Mouse (Mus musculus) natural killer cell, adult 2 months (primary cell): ENCODE data around the gene Btf3.

Experiments
- DNase-seq, 2 experiments: peaks; one replicate each; pipeline ENCODE4 v3.0.0; 2022; ENCODE audit warnings: low spot score in 2 of 2

Btf3 gene

DNA sequence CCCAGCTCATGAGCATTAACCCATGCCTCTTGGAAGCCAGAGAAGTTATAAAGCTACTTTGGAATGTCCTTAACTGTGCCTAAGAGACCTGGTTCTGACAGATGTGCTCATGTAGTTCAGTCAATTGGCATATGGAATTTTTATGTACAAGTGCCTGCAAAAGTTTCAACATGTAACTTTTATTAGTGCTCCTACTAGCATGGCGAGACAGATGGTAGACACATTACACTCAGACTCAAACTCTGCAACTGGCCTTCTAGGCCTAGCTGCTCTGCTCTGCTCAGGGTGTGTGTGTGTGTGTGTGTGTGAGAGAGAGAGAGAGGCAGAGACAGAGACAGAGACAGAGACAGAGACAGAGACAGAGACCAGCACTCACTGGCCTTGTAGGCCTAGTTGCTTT, 19.4 kb upstream of the Btf3 start:
- no peak for DNase-seq

DNA sequence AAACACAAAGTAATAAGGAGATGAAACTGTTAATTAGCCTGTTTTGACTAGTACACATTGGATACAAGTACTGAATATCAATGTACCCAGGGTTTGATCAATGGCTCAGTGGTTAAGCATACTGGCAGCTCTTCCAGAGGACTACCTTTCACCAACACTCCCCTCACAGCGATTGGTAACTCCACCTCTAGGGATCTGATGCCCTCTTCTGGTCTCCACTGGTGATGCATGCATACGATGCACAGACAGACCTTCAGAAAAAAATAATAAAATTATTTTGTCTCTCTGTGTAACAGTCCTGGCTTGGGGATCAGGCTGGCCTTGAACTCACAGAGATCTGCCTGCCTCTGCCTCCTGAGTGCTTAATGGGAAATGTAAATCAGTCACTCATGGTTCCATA, 15.3 kb upstream of the Btf3 start:
- DNase-seq = peak; percentile 18 to 31

DNA sequence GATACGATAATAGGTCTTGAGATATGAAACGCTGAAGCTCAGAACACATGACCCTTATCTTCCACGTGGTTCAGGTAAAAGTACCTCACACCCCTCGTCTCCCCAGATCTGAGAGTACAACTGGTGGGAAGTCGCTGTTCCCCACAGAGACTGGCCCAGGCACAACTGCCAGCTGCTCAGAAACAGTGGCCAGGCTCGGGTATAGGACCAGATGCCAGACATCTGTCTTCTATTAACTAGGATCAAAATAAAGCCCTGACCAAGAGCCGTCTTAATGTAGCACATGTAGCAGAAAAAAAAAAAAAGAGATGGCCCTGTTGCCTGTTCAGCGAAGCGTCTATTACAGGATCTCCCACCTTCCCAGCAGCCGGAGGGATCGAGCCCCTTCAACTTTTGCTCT, 8.2 kb upstream of the Btf3 start:
- no peak for DNase-seq

DNA sequence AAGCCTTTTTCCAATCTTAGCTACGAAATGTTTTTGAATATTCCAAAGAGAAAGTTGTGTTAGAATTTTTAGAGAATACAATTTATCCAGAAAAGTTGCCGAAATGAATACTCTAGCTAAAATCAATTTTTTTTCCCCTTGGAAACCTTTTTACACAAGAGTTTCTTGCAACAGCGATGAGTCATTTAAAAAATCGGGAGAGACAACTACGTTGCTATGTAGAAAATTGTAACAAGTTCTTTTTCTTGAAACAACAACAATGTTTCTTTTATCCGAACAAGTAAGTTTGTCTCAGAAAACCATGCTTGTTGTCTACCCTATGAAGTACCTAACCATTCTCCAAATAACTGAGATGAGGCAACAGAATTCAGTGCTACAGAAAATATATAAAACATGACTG, 1.1 kb upstream of the Btf3 start:
- no peak for DNase-seq

DNA sequence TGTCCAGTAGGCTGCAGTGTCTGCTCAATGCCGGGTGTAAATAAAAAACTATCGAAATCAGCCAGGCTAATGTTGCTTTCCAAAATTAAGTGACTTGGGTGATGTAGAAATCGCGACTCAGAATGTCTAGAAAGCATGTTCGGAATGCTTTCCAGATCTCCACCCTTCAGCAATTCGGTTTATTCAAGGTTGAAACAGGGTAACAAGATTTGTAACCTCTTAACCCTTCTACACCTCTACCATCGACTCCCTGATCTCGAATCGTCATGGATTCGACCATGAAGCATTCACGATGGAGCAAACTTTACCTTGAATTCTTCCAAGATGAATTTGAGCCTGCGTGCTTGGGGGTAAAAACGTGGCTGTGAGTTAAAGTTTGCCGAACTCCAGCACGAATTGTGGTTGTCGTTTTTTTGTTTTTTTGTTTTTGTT, 456 bp upstream of the Btf3 start:
- peak in 1 of 2 experiments; percentile 1 for DNase-seq

DNA sequence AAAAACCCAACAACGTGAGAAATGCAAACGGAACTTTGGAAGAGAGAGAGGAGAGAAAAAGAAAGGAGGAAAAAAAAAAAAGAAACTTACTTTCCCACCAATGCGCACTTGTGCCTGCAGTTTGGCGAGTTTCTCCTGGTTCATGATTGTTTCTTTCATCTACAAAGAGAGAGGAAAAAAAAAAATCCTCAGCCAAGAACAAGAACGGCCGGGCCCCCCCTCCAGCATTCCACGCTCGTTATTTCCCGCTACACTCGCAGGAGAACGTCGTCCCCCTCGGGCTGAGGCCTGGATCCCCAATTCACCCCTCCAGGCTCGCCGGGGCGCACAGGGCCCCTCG, 696 bp downstream of the Btf3 start:
- no peak for DNase-seq

DNA sequence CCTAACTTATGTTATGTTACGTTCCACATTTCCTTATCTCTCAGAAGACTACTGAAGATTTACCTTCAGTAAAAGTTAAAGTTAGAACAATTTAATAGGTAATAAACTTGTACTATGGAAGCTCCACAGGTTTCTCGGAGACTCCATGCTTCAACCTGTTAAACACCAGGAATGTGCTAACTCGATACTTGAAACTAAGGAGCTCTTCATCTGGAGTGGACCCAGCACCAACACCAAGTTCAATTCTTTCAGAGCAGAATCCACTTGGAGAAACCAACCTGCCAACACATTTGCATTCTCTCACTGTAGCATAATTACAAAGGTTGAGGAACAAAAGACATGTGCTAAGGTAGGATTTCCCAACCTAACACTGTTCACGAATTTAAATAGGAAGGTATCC, 1.7 kb downstream of the Btf3 start:
- DNase-seq = no peak

DNA sequence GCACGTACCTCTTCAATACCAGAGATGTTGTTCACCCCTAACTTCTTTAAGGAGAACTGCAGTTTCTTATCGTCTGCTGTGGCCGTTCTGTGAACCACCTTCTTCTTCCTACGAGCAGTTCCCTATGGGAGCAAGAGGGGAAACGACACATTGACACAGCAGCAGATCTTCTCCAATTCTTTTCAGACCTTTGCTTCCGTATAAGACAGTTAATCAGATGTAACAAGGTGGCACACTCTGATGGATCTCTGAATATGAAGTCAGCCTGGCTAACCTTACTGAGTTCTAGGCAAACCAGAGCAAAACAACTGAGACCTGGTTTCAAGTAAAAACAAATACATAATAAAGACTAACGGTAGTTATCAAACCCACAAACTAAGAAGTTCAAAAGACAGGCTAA, 3.2 kb downstream of the Btf3 start:
- no peak for DNase-seq

DNA sequence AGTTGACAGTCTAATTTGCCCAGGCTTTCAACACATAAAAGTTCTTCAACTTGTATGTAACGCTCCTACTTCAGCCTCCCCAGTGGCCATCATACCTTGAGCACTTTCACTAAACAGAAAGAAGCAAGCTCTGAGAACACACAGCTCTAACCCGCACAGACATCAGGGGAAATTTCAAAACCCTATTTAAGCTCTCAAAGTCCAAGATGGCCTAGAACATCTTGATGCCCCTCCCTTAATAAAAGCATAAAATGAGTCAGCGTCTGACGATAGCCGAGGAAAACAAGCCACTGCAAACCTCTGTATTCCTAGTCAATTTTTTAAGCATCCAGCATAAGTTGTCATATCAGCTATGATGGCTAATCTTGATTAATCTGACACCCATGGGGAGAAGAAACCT, 5.2 kb downstream of the Btf3 start:
- DNase-seq = no peak

DNA sequence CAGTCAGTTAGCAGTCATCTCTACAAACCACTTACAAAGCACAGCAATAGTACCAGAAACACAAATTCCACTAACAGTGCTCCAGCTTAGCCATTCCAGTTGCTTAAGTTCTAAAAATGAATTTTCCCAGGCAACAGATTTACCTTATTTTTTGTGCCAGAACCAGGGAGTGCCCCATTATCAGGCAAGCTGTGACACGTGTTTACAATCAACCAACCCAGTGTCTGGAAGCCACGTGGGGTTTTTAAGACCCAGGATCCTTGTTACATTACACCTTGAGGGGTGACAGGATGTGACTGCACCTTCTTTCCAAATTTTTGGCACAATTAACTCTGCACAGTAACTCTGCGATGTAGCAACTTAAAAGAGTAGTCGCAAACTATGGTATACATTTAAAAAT, 8.1 kb downstream of the Btf3 start:
- DNase-seq = no peak

DNA sequence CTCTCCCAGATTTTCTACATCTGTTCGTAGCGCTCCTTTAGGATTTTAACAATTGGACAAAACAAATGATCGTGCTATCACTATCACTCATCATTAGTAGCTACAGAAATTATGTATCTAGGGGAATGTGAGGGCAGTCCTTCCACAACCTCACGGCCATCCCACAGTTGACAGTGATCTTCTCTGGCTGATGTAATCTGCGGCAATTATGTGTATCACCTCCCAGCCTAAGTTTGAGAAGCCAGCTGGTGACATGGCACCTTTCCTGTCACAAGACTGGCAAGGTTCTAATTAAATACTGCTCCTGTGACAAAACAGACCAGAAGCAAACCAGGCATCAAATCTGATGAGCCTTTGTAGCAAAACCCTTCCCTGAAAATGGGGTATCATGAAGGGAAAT, 8.8 kb downstream of the Btf3 start:
- DNase-seq = no peak

DNA sequence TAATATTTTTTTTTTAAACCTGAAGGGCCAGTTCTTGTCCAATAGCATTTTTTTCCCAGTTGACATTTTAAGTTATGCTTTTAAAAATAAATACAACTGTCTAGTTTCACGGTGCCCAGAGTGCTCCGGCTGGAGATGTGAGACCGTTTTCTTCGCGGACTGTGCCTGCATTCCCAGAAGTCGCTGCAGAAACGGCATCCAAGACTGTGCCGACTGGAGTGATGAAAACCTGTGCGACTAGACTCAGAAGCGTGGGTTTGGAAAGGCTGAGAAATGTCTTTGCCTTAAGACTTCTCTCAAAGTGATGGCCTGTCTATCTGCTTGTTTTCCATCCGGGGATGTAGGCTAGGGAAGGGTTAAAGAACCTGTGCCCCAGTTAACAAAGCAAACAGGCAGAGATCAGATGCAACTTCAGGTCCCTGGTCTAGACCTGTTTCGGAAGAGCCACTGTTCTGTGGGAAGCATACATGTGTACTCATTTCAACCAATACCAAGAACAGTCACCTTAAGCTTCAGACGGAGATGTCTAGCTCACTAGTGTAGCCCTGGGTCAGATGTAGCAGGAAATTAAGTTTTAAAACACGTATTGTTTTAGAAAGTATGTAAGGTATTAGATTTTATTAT, 9.8 kb downstream of the Btf3 start:
- no peak for DNase-seq

DNA sequence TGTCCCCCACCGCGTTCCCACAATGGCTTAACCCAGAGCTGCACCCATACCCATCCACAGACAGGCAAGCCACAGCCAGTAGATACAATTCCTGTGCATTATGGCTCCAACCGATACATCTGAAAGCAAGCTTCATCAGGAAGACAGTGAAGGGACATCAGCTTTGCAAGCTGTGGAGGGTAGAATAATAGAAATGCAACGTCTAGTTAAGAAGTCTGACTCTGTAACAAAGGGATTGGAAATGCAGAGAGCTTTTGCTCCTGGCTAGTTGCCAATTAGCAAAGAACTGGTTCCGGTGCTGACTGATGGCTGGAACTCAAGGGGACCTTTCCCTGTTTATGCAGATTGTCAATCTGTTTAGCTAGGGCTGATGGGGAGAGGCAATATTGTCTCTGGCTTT, 10.4 kb downstream of the Btf3 start:
- no peak for DNase-seq

DNA sequence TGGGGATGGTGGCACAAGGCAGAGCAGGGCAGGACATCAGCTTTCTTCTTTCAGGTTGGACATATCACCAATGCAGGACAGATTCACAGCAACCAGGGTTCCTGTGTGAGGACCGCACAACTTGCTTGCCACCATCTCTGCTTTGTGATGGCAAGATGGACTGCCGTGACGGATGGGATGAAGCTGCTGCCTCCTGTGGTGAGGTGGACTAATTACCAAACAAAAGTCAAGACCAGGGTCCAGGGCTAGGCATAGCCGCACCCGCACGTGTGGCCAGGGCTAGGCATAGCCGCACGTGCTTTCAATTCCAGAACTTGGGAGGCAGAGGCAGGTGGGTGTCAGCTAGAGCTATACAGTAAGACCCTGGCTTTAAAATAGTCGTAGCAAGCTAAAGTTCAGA, 11.5 kb downstream of the Btf3 start:
- DNase-seq = no peak

DNA sequence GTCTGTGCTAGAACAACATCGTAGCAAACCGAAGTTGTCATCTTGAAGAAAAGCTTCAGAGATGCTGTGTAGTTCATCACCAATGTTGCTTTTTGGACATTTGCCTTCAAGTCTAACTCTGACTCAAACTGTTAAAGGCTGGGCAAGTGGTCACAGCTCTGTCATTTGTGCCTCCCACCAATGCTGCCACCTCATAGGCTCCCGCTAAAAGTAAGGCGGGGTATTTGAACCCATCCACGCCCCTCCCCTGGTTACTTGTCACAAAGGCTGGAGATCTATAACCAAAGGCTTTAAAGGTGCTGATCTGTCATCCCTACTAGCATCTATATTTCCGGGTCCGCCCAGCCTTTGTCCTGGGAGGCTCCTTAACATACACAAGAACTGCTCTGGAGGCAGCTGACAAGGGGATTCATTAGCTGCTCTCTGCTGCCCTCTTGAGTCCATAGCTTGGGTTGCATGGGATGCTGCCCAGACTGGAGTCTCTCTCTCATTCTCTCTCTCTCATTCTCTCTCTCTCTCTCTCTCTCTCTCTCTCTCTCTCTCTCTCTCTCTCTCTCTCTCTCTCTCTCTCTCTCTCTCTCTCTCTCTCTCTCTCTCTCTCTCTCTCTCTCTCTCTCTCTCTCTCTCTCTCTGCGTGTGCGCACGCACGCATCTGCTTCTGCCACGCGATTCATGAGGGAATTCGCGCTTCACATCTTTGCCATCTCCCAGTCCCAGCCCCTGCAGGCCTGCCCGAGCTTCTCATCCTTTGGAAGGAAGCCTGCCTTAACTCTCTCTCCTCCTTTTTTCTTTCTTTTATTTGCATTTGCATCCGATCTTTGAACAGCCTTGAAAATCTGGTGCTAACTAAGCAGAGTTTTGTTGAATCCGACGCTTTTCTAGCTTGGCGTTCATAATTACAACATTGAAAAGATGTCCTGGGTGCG, 17.7 kb downstream of the Btf3 start:
- DNase-seq = peak; percentile 63 to 64

DNA sequence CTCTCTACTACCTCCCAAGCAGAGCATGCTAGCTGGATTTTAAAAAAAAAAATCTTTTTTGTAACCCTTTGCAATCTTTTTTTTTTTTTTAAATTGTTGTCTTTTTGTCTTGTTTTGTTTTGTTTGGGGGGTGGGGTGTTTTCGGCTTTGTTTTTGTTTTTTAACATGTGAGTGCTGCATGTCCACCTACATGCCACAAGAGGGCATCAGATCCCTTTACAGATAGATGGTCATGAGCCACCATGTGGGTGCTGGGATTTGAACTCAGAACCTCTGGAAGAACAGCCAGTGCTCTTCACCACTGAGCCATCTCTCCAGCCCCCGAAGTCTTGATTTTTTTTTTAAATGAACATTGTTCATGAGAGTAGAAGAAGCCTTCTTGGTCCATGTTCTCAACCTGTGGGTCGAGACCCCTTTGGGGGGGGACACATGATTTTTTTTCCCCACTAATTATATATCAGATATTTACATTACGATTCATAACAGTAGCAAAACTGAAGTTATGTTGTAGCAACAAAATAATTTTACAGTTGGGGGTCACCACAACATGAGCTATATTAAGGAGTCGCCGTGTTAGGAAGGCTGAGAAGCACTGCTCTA, 18.8 kb downstream of the Btf3 start:
- no peak for DNase-seq

DNA sequence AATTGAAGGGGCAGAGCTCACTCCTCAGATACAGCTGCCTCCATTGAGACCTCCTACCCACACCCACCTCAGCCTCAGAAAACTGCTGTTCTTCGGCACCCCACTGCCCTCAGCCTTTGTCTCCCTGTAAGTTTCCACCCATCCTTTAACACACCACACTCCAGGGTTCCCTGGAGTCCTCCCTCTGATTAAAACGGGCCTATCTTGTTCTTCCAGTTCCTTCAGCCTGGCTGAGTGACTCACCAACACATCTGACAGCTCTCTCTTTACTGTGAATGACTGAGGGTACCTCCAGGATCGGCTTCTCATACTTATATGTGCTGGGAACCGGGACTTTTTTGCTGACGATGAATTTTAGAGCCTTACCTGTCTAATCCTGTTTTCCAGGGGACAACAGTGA, 20.7 kb downstream of the Btf3 start:
- no peak for DNase-seq

DNA sequence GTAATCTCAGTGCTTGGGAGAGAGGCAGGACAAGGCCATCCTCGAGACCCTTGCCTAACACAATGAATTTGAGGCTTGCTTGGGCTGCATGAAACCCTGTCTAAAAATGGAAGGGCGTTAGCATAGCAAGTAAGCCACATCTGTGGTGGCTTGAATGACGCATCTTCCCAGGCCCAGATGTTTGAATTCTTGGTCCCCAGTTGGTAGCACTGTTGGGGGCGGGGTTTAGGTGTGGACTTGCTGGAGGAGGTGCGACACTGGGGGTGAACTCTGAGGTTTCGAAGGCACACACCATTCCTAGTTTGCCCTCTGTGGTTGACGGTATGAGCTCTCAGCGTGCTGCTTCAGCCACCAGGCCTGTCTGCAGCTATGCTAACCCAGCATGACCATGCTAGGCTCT, 25.1 kb downstream of the Btf3 start:
- DNase-seq = peak; percentile 67 to 83

DNA sequence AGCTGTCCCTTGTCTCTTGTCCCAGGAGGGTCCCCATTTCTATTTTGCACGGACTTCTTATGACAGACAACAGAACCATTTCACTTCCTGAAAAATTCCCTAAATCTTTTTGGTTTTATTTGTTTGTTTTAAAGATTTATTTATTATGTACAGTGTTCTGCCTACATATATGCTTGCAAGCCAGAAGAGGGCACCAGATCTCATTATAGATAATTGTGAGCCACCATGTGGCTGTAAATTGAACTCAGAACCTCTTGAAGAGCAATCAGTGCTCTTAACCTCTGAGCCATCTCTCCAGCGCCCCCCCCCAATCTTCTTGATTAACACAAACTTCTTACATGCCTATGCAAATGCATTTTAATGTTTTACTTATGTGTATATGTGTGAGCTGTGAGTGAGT, 26.1 kb downstream of the Btf3 start:
- no peak for DNase-seq

DNA sequence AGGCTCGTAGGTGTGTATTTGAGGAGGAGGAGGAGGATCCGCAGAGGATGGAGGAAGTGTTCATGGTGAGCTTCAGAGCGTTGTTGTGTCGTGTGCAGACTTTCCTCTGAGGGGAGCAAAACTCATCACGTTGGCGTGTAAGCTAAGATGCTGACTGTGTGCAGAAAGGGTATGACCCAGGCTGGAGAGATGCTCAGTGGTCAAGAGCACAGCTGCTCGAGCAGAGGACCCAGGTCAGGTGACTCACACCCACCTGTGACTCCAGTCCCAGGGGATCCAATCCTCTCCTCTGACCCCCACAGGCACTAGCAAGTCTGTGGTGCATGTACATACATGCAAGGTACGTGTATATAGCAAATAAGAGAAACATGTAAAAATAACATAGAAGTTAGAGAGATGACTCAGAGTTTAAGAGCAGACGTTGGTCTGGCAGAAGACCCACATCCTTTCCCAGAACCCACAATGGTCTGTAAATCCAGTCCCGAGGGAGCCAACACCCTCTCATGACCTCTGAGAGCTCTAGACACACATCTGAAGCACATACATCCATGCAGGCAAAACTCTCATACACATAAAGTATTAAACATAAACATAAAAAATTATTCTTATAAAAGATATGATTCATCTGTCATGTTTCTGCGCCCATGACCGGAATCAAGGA, 35.7 kb downstream of the Btf3 start:
- DNase-seq = no peak

DNA sequence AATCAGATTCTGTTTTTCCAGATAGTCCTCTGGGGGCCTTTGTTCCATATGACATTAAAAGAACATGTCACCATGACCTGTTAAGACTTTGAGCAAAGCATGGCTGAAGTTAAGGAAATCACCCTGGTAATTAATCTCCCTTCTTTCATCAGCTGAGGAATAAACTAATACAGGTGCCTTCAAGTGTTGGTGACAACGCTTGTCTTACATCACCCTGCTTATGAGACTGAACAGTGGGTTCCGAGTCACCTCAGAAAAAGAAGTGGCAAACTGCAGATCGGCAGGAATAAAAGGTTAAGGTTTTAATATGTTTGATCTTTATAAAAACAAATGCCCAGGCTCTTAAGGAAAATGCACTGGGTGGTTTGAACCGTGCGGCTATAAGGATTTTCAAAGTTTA, 37.1 kb downstream of the Btf3 start, which contains the start of gene Gm21976:
Gene Gm21976 (plus strand): TSS at position 202 of the 400 bp plus-strand sequence.
- no peak for DNase-seq

DNA sequence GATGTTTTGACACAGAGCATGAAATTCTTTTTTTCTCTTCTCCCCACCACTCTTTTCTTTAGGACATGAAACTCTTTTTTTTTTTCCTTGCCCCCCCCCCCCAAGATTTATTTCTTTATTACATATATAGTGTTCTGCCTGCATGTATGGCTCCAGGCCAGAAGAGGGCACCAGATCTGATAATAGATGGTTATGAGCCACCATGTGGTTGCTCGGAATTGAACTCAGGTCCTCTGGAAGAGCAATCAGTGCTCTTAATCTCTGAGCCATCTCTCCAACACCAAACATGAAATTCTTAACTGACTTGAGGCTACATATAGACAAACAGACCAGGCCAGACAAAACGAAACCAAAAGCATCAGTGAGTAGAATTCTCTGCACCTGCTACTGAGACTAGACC, 39.3 kb downstream of the Btf3 start:
- no peak for DNase-seq

DNA sequence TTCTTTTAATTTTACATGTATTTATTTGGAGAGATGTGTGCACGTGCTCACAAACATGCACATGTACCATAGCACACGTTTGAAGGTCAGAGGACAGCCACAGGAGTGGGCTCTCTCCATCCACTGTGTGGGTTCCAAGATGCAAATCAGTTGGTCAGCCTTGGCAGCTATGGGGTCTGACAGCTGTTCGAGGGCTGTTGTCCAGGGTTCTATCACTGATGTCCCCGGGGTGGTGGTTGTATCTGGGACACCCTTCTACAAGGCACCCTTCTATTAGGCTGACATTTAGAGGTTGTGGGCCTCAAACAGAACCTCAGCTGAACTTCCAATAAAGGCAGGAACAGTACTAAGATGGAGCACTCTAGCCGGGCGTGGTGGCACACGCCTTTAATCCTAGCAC, 40.6 kb downstream of the Btf3 start:
- DNase-seq = no peak
